Mouse (Mus musculus) small intestine, adult 2 months (tissue): ENCODE measurements around the gene Glcci1.

ENCODE experiments used
- CTCF ChIP-seq: fragments of 200-500 bp; IDR thresholded peaks from 2 replicates; pipeline ENCODE4 v1.5.1; 2012; ENCODE audit warnings: low read depth, mild to moderate bottlenecking, control low read depth, inconsistent platforms, low read length, moderate library complexity, mixed read lengths; ENCODE audit not compliant: insufficient replicate concordance, insufficient read length; ENCODE audit errors: extremely low read depth
- POLR2A ChIP-seq: fragments of 200-500 bp; IDR thresholded peaks from 2 replicates; pipeline ENCODE4 v1.6.1; 2012; ENCODE audit warnings: low read depth, mild to moderate bottlenecking, control low read depth, inconsistent platforms, low read length, moderate library complexity

GRCm38 (mm10) chr6:8497234-8497867 lies 12.0 kb upstream of the Glcci1 start:
- TF ChIP-seq POLR2A (no peak), CTCF (no peak)
